8 mouse cellular contexts compared by ENCODE assay signal in genomic region chr6:113377172-113377495, GRCm38 (mm10). TPM values are rescaled to one million over a fixed set of nuclear protein-coding genes. Genes with fewer than 3 reads are reported as not detected.
DNase-seq lines count a peak whose midpoint lies in the region; ATAC-seq and TF ChIP-seq lines count a peak whose summit lies in the region.

No protein-coding gene starts in this region.

- peak overlapping the region; percentile 86 for H3K9ac ChIP-seq in kidney, postnatal 0 days (ENCODE audit: low read depth, low read length)
- peak overlapping the region; percentile 87 for H3K9ac ChIP-seq in embryonic facial prominence, embryonic 11.5 days (replicated peaks; ENCODE audit: low read length)
- H3K9ac ChIP-seq in midbrain, embryonic 16.5 days (ENCODE audit: low read depth, low read length), result peak overlapping the region; percentile 96

- H3K36me3 ChIP-seq in kidney, postnatal 0 days (ENCODE audit: insufficient read depth, low read length), result peaks cover 40% of the 10 kb centered on the region
- H3K36me3 ChIP-seq in embryonic facial prominence, embryonic 11.5 days (replicated peaks; ENCODE audit: control insufficient read depth, insufficient read depth, low read depth, low read length), result peaks cover 7% of the 10 kb centered on the region
- H3K36me3 ChIP-seq in midbrain, embryonic 16.5 days (ENCODE audit: control insufficient read depth, insufficient read depth, low read length), result peaks cover 23% of the 10 kb centered on the region

- H3K27me3 ChIP-seq in kidney, postnatal 0 days (ENCODE audit: insufficient read depth, low read length), result no peaks in the 10 kb centered on the region
- H3K27me3 ChIP-seq in embryonic facial prominence, embryonic 11.5 days (ENCODE audit: control insufficient read depth, insufficient read depth, low read length), result no peaks in the 10 kb centered on the region
- H3K27me3 ChIP-seq in midbrain, embryonic 16.5 days (ENCODE audit: control insufficient read depth, insufficient read depth, low read depth, low read length), result no peaks in the 10 kb centered on the region

- intact Hi-C loops in left cerebral cortex, postnatal 25 days (cut with DNase I), result no loop called here

- ATAC-seq in kidney, postnatal 0 days (replicated peaks; ENCODE audit: low FRiP score, low read depth), result no peak
- no peak; the same call in 1 of the 2 replicates for ATAC-seq in embryonic facial prominence, embryonic 11.5 days (replicated peaks; ENCODE audit: insufficient number of reproducible peaks, low FRiP score, low TSS enrichment, low read depth)
- no peak; the same call in 1 of the 2 replicates for ATAC-seq in midbrain, embryonic 16.5 days

- WGBS in kidney, postnatal 0 days, result 7% methylated on average over 7 of the region's 7 CpGs
- 9% methylated on average over 7 of the region's 7 CpGs for WGBS in embryonic facial prominence, embryonic 11.5 days
- 11% methylated on average over 7 of the region's 7 CpGs for WGBS in midbrain, embryonic 16.5 days

- H3K27ac ChIP-seq in kidney, postnatal 0 days, result peak overlapping the region; percentile 95
- peak overlapping the region; percentile 82 for H3K27ac ChIP-seq in embryonic facial prominence, embryonic 11.5 days (replicated peaks; ENCODE audit: low read depth, low read length)
- peak overlapping the region; percentile 95 for H3K27ac ChIP-seq in midbrain, embryonic 16.5 days (ENCODE audit: low read length)

- H3K4me1 ChIP-seq in kidney, postnatal 0 days (replicated peaks; ENCODE audit: insufficient read depth, low read length), result peaks cover 4% of the 10 kb centered on the region
- H3K4me1 ChIP-seq in embryonic facial prominence, embryonic 11.5 days (ENCODE audit: control insufficient read depth, insufficient read depth, low read length), result no peaks in the 10 kb centered on the region
- peaks cover 22% of the 10 kb centered on the region for H3K4me1 ChIP-seq in midbrain, embryonic 16.5 days (ENCODE audit: control insufficient read depth, insufficient read depth, low read length)

- H3K9me3 ChIP-seq in kidney, postnatal 0 days (replicated peaks; ENCODE audit: low read length), result no peaks in the 10 kb centered on the region
- no peaks in the 10 kb centered on the region for H3K9me3 ChIP-seq in embryonic facial prominence, embryonic 11.5 days (replicated peaks; ENCODE audit: control insufficient read depth, low read length)
- no peaks in the 10 kb centered on the region for H3K9me3 ChIP-seq in midbrain, embryonic 16.5 days (replicated peaks; ENCODE audit: control insufficient read depth, low read length, poor library complexity, severe bottlenecking)

- no peak for TF ChIP-seq CTCF in kidney, postnatal 0 days (IDR thresholded peaks at IDR 0.05; ENCODE audit: low read depth)

- H3K4me3 ChIP-seq in kidney, postnatal 0 days (replicated peaks; ENCODE audit: low read depth, low read length), result peak overlapping the region; percentile 72
- H3K4me3 ChIP-seq in embryonic facial prominence, embryonic 11.5 days (ENCODE audit: low read depth, low read length), result peak overlapping the region; percentile 88
- H3K4me3 ChIP-seq in midbrain, embryonic 16.5 days (ENCODE audit: low read depth, low read length), result peak overlapping the region; percentile 99

- DNase-seq in kidney, postnatal 0 days (ENCODE audit: low spot score), result no peak
- no peak for DNase-seq in kidney, postnatal 4 days
- no peak for DNase-seq in embryonic facial prominence, embryonic 11.5 days (ENCODE audit: low spot score)
- DNase-seq in hindlimb bud, embryonic 11.5 days (ENCODE audit: extremely low spot score, low read depth, low spot score), result peak; percentile 6
- DNase-seq in urinary bladder, adult 2 months (ENCODE audit: low spot score), result no peak
- DNase-seq in left cerebral cortex, postnatal 25 days (ENCODE audit: low spot score in 2 of 2), result no peak
- DNase-seq in layer of hippocampus, adult 9-11 months, result no peak

- peak overlapping the region; percentile 52 for H3K4me2 ChIP-seq in kidney, postnatal 0 days (ENCODE audit: low read length)
- H3K4me2 ChIP-seq in embryonic facial prominence, embryonic 11.5 days (ENCODE audit: low read depth, low read length), result peak overlapping the region; percentile 54
- peak overlapping the region; percentile 94 for H3K4me2 ChIP-seq in midbrain, embryonic 16.5 days (ENCODE audit: low read length)

RNA-seq across cellular contexts. Expression of gene Tada3, which starts 0.5 kb away (rescaled TPM):
- 37.9 and 39.9 TPM in 2 replicates for polyA plus RNA-seq in kidney, postnatal 0 days (2015; fragmentation: Nextera tagmentation; extraction: Ambion mirVana)
- 44.3 and 51.0 TPM in 2 replicates for polyA plus RNA-seq in embryonic facial prominence, embryonic 11.5 days (2014; fragmentation: Nextera tagmentation; extraction: Ambion mirVana)
- polyA plus RNA-seq in midbrain, embryonic 16.5 days (2015; fragmentation: Nextera tagmentation; extraction: Ambion mirVana), result 75.5 and 82.2 TPM in 2 replicates
- polyA plus RNA-seq in urinary bladder, adult 2 months (2012; rRNA removed), result 36.3 and 38.5 TPM in 2 replicates
- total RNA-seq in left cerebral cortex, postnatal 25 days (2021), result 10 to 100 TPM; 48.3 to 51.5 TPM

RNA-seq across cellular contexts. Expression of gene Arpc4, which starts 0.8 kb away (rescaled TPM):
- 375 and 420 TPM in 2 replicates for polyA plus RNA-seq in kidney, postnatal 0 days (2015; fragmentation: Nextera tagmentation; extraction: Ambion mirVana)
- polyA plus RNA-seq in embryonic facial prominence, embryonic 11.5 days (2014; fragmentation: Nextera tagmentation; extraction: Ambion mirVana), result 201 and 203 TPM in 2 replicates
- 442 and 475 TPM in 2 replicates for polyA plus RNA-seq in midbrain, embryonic 16.5 days (2015; fragmentation: Nextera tagmentation; extraction: Ambion mirVana)
- 116 TPM in 2 replicates for polyA plus RNA-seq in urinary bladder, adult 2 months (2012; rRNA removed)
- 100 to 1,000 TPM; 259 to 284 TPM for total RNA-seq in left cerebral cortex, postnatal 25 days (2021)

RNA-seq across cellular contexts. Expression of gene Ttll3, which starts 11.9 kb away (rescaled TPM):
- 1.5 and 2.0 TPM in 2 replicates for polyA plus RNA-seq in kidney, postnatal 0 days (2015; fragmentation: Nextera tagmentation; extraction: Ambion mirVana)
- polyA plus RNA-seq in embryonic facial prominence, embryonic 11.5 days (2014; fragmentation: Nextera tagmentation; extraction: Ambion mirVana), result 2.2 and 2.7 TPM in 2 replicates
- 13.2 and 15.8 TPM in 2 replicates for polyA plus RNA-seq in midbrain, embryonic 16.5 days (2015; fragmentation: Nextera tagmentation; extraction: Ambion mirVana)
- 6.3 and 8.5 TPM in 2 replicates for polyA plus RNA-seq in urinary bladder, adult 2 months (2012; rRNA removed)
- 10 to 100 TPM; 11.5 to 13.1 TPM for total RNA-seq in left cerebral cortex, postnatal 25 days (2021)

RNA-seq across cellular contexts. Expression of gene Camk1, which starts 33.4 kb away (rescaled TPM):
- 90.6 and 99.7 TPM in 2 replicates for polyA plus RNA-seq in kidney, postnatal 0 days (2015; fragmentation: Nextera tagmentation; extraction: Ambion mirVana)
- 73.5 and 77.1 TPM in 2 replicates for polyA plus RNA-seq in embryonic facial prominence, embryonic 11.5 days (2014; fragmentation: Nextera tagmentation; extraction: Ambion mirVana)
- polyA plus RNA-seq in midbrain, embryonic 16.5 days (2015; fragmentation: Nextera tagmentation; extraction: Ambion mirVana), result 121 and 132 TPM in 2 replicates
- polyA plus RNA-seq in urinary bladder, adult 2 months (2012; rRNA removed), result 71.5 and 80.8 TPM in 2 replicates
- total RNA-seq in left cerebral cortex, postnatal 25 days (2021), result 100 to 1,000 TPM; 109 to 126 TPM

RNA-seq across cellular contexts. Expression of gene Rpusd3, which starts 42.0 kb away (rescaled TPM):
- polyA plus RNA-seq in kidney, postnatal 0 days (2015; fragmentation: Nextera tagmentation; extraction: Ambion mirVana), result 24.4 and 30.5 TPM in 2 replicates
- polyA plus RNA-seq in embryonic facial prominence, embryonic 11.5 days (2014; fragmentation: Nextera tagmentation; extraction: Ambion mirVana), result 25.7 and 27.2 TPM in 2 replicates
- polyA plus RNA-seq in midbrain, embryonic 16.5 days (2015; fragmentation: Nextera tagmentation; extraction: Ambion mirVana), result 15.5 and 20.3 TPM in 2 replicates
- polyA plus RNA-seq in urinary bladder, adult 2 months (2012; rRNA removed), result 11.8 and 17.3 TPM in 2 replicates
- 10 to 100 TPM; 17.0 to 21.0 TPM for total RNA-seq in left cerebral cortex, postnatal 25 days (2021)
